Mouse (Mus musculus) forebrain, postnatal 0 days (tissue): Measurements from ENCODE around the gene 2810004N23Rik. TPM values are rescaled to one million over a fixed set of nuclear protein-coding genes. Genes with fewer than 3 reads are reported as not detected.

ENCODE experiments used
- ATAC-seq: fragments of 200-750 bp; cut with Nextera tagmentation; 2 replicates; pipeline ENCODE4 v1.8.0; 2017; ENCODE audit warnings: mild to moderate bottlenecking, moderate library complexity
- DNase-seq: peaks from one replicate; pipeline ENCODE4 v3.0.0-alpha.2; 2015
- H3K27ac ChIP-seq: fragments of 300-500 bp; sonication (generic); 2 replicates; pipeline ENCODE4 v1.5.1; 2014; ENCODE audit warnings: low read depth, mild to moderate bottlenecking, antibody characterized with exemption, low read length, moderate library complexity, mixed read lengths
- H3K27me3 ChIP-seq: fragments of 300-500 bp; sonication (generic); 2 replicates; pipeline ENCODE4 v1.6.1; 2014; ENCODE audit warnings: mild to moderate bottlenecking, low read length, mixed read lengths; ENCODE audit not compliant: insufficient read depth
- H3K36me3 ChIP-seq: fragments of 300-500 bp; sonication (generic); 2 replicates; pipeline ENCODE4 v1.6.1; 2014; ENCODE audit warnings: mild to moderate bottlenecking, moderate library complexity; ENCODE audit not compliant: insufficient read depth
- H3K4me1 ChIP-seq: fragments of 300-500 bp; sonication (generic); 2 replicates; pipeline ENCODE4 v1.6.1; 2014; ENCODE audit warnings: antibody characterized with exemption; ENCODE audit not compliant: insufficient read depth
- H3K4me2 ChIP-seq: fragments of 300-500 bp; sonication (generic); 2 replicates; pipeline ENCODE4 v1.6.1; 2014; ENCODE audit warnings: low read depth, mild to moderate bottlenecking, moderate library complexity
- H3K4me3 ChIP-seq: fragments of 300-500 bp; sonication (generic); 2 replicates; pipeline ENCODE4 v1.5.1; 2014; ENCODE audit warnings: low read depth, low read length, mixed read lengths
- H3K9ac ChIP-seq: fragments of 300-500 bp; sonication (generic); 2 replicates; pipeline ENCODE4 v1.6.1; 2014; ENCODE audit warnings: mild to moderate bottlenecking
- H3K9me3 ChIP-seq: fragments of 300-500 bp; sonication (generic); 2 replicates; pipeline ENCODE4 v1.6.1; 2016; ENCODE audit warnings: low read length
- CTCF ChIP-seq: sonication (generic); IDR thresholded peaks from 2 replicates; pipeline ENCODE4 v1.5.1; 2016; ENCODE audit warnings: antibody characterized with exemption, control low read depth, low read depth
- WGBS: fragments of 180-500 bp; shearing (Covaris S2); extraction: QIAGEN DNeasy Blood & Tissue Kit; methylation state at CpG from one replicate; pipeline ENCODE4 v1.1.7; 2014; 5-methylcytosine and 5-hydroxymethylcytosine counted together
- polyA plus RNA-seq: library from polyadenylated mRNA; unstranded; fragments of >200 nt; fragmentation: Nextera tagmentation; extraction: Ambion mirVana; gene quantifications from 2 replicates; pipeline ENCODE4 v1.2.1, GENCODE M21; 2015
- total RNA-seq: library from RNA; depleted of rRNA; stranded (reverse); fragments of >200 nt; gene quantifications from 2 replicates; pipeline ENCODE4 v1.2.3, GENCODE M21; 2014

2810004N23Rik gene
- total and polyA plus RNA-seq, 2 experiments from 2014 or later = 23.4 to 33.8 TPM

DNA sequence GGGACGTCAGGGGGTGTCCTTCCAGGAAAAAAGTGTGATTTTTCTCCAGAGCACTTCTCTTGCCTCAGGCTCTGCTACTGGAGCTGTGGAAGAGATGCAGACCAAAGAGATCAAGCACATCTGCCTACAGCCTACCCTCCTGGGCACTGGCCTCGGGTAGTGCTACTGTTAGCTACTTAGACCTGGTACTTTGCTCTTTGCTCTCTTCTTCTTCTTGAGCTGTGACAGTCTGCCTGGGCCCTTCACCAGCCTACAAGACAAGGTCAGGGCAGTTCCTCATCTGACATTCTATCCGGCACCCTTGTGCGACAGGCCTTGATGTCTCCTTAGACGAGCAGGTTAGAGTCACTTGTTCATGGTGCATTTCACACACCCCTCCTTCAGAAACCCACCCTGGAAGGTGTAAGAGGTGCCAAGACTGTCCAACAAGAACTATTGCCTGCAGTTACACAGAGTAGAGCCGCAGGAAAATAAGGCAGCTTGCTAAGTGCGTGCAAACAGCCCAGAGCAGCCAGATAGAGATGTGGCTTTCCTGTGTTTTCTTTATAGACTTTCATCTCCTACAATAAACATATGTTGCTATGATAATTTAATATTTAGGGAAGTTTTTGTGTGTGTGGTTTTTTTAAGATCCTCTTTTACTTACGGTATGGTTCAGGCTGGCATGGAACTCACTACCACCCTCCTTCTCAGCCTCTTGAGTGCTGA lies 67.0 kb downstream of the 2810004N23Rik start:
- 74% methylated on average over 8 of the region's 8 CpGs for WGBS
- H3K4me2 ChIP-seq = peak overlapping the region; percentile 80
- no peaks in the 10 kb centered on the region for H3K27me3 ChIP-seq
- DNase-seq = no peak
- no peak for ATAC-seq
- TF ChIP-seq CTCF = no peak
- peaks cover 20% of the 10 kb centered on the region for H3K4me1 ChIP-seq
- no peaks in the 10 kb centered on the region for H3K9me3 ChIP-seq
- H3K36me3 ChIP-seq = no peaks in the 10 kb centered on the region; the same call in 1 of the 2 replicates
- no peak overlapping the region for H3K27ac ChIP-seq
- peak overlapping the region; percentile 85 for H3K9ac ChIP-seq
- peak overlapping the region; percentile 82 for H3K4me3 ChIP-seq

DNA sequence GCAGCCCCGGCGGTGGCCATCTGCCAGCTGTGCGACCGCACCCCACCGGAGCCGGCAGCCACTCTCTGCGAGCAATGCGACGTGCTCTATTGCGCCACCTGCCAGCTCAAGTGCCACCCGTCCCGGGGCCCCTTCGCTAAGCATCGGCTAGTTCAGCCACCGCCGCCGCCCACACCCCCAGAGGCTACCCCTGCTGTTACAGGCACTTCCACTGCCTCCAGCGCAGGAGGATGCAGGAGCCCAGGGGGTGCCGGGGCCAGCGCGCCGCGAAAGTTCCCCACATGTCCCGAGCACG lies 68.5 kb downstream of the 2810004N23Rik start:
- no peaks in the 10 kb centered on the region; the same call in 1 of the 2 replicates for H3K36me3 ChIP-seq
- H3K27me3 ChIP-seq = no peaks in the 10 kb centered on the region
- TF ChIP-seq CTCF = peak; percentile 75
- H3K4me3 ChIP-seq = peak overlapping the region; percentile 82
- peak; percentile 30 for ATAC-seq
- WGBS = under 1% methylated on average over 25 of the region's 25 CpGs
- no peaks in the 10 kb centered on the region for H3K9me3 ChIP-seq
- DNase-seq = peak; percentile 85
- H3K27ac ChIP-seq = peak overlapping the region; percentile 99
- H3K9ac ChIP-seq = peak overlapping the region; percentile 85
- peak overlapping the region; percentile 80 for H3K4me2 ChIP-seq
- H3K4me1 ChIP-seq = peaks cover 26% of the 10 kb centered on the region

DNA sequence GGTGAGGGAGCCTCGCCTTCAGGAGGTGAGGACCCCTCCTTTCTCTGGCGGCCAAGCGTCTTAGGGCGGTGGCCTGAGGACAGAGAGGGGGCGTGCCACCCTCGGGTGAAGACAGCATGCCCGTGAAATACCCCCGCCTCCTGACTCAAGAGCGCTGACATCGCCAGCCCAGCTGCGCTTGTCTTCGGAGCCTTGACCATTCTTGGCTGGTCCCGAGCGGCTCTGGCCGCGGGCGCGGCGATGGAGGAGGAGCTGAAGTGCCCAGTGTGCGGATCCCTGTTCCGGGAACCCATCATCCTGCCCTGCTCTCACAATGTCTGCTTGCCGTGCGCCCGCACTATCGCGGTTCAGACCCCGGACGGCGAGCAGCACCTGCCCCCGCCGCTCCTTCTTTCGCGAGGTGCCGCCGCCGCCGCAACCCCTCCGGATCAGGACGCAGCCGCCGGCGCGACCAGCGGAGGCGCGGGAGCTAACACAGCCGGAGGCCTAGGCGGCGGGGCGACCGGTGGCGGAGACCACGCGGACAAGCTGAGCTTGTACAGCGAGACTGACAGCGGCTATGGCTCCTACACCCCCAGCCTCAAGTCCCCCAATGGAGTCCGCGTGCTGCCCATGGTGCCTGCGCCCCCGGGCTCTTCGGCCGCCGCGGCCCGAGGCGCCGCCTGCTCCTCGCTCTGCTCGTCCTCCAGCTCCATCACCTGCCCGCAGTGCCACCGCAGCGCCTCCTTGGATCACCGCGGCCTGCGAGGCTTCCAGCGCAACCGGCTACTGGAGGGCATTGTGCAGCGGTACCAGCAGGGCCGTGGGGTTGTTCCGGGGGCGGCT lies 69.0 kb downstream of the 2810004N23Rik start:
- H3K4me2 ChIP-seq = peak overlapping the region; percentile 80
- peak overlapping the region; percentile 82 for H3K4me3 ChIP-seq
- H3K27ac ChIP-seq = peak overlapping the region; percentile 99
- DNase-seq (peak; percentile 59), ATAC-seq (peak; percentile 2; the same call in 1 of the 2 replicates)
- no peak for TF ChIP-seq CTCF
- WGBS = under 1% methylated on average over 76 of the region's 81 CpGs
- H3K4me1 ChIP-seq = peaks cover 26% of the 10 kb centered on the region
- H3K9ac ChIP-seq = peak overlapping the region; percentile 85
- no peaks in the 10 kb centered on the region; the same call in 1 of the 2 replicates for H3K36me3 ChIP-seq
- no peaks in the 10 kb centered on the region for H3K27me3 ChIP-seq
- no peaks in the 10 kb centered on the region for H3K9me3 ChIP-seq

DNA sequence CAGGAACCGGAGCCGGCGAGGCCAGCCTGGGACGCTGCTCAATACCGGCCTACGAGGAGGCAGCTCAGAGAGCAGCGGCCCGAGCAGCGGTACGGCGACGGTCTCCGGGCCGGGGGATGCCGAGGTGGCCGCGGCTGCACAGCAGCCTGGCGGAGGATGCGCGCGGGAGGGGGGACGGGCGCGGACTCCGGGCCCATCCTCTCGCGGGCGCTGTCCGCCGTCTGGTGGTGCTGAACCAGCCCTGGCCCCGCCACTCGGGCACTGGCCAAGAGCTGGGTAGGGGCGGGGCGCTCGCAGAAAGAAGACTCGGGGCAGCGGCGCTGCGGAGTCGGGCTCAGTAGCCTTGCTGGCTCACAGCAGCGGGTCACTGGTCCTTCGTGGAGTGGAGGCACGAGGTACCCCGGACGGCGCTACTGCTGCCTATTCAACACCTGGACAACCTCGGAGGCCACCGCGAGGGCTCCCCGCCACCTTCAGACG lies 69.7 kb downstream of the 2810004N23Rik start:
- no peak for TF ChIP-seq CTCF
- peak overlapping the region; percentile 99 for H3K27ac ChIP-seq
- DNase-seq (peak; percentile 70), ATAC-seq (peak; percentile 56)
- no peaks in the 10 kb centered on the region for H3K27me3 ChIP-seq
- under 1% methylated on average over 46 of the region's 51 CpGs for WGBS
- H3K9me3 ChIP-seq = no peaks in the 10 kb centered on the region
- H3K4me1 ChIP-seq = peaks cover 26% of the 10 kb centered on the region
- no peaks in the 10 kb centered on the region for H3K36me3 ChIP-seq
- H3K4me3 ChIP-seq = peak overlapping the region; percentile 82
- peak overlapping the region; percentile 85 for H3K9ac ChIP-seq
- H3K4me2 ChIP-seq = peak overlapping the region; percentile 80

DNA sequence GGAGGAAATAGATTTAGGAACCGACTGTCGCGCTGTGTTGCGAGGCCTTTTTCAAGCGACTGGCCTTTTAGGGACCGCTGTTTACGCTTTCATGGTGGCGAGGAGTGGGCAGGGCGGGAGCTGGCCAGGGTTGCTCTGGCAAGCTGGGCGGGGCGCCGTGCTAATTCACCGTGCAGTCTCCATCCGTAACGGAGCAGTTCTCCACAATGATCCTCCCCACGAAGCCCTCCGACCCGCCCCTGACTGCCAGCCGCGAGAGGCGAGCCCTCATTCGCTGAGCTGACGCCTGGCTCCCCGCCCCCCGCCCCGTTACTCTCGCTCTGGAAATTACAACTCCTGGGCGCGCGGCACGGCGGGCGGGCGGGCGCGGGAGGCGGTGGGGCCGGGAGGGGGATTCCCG lies 70.2 kb downstream of the 2810004N23Rik start, which contains the start of gene Trim67:
Gene Trim67, plus strand, starts transcription at position 385 of the 400 bp plus-strand sequence.
- peak within 1 kb of the TSS; percentile 85 for H3K9ac ChIP-seq
- ATAC-seq = peak; percentile 92
- no peaks in the 10 kb centered on the region for H3K27me3 ChIP-seq
- 4% methylated on average over 39 of the region's 39 CpGs for WGBS
- H3K4me3 ChIP-seq = peak within 1 kb of the TSS; percentile 82
- no peaks in the 10 kb centered on the region for H3K9me3 ChIP-seq
- peak within 1 kb of the TSS; percentile 80 for H3K4me2 ChIP-seq
- H3K27ac ChIP-seq = peak within 1 kb of the TSS; percentile 99
- H3K4me1 ChIP-seq = peaks cover 26% of the 10 kb centered on the region
- no peaks in the 10 kb centered on the region for H3K36me3 ChIP-seq
- DNase-seq = peak; percentile 94
- no peak for TF ChIP-seq CTCF

DNA sequence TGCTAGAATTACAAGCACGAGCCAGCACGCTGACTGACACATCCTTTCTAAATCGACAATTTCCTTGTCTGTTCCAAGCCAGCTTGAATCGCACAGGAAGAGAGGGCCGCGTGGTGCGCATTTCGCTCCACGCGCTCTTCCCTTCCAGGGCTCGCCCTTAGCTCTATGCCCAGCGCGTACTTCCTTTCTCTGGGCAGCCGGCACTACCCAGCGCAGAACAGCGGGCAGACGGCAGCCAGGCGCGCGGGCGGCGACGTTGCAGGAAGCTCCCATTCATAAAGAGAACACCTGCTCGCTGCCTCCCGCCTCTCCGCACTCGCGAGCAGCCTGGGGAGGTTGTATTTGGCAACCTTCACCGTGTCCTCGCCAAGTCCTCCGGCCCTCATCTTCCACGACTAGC lies 70.7 kb downstream of the 2810004N23Rik start:
- Histone ChIP-seq H3K4me2 (peak overlapping the region; percentile 80), H3K4me3 (peak overlapping the region; percentile 82), H3K4me1 (peaks cover 26% of the 10 kb centered on the region), H3K27me3 (no peaks in the 10 kb centered on the region), H3K9ac (peak overlapping the region; percentile 85), H3K9me3 (no peaks in the 10 kb centered on the region), H3K27ac (peak overlapping the region; percentile 99), H3K36me3 (no peaks in the 10 kb centered on the region)
- DNase-seq = peak; percentile 83
- TF ChIP-seq CTCF = peak; percentile 3; the same call in 1 of the 2 replicates
- WGBS = under 1% methylated on average over 32 of the region's 32 CpGs
- peak; percentile 50 for ATAC-seq
